Mouse (Mus musculus) R1 (cell line): ENCODE measurements around the gene Plpp7.
A peak's percentile ranks its signal among the peaks of the same experiment; 100 is the strongest.

Experiments
- DNase-seq: peaks from one replicate; pipeline ENCODE4 v3.0.0-alpha.2; 2018; ENCODE audit warnings: low read depth, low spot score

Gene Plpp7

DNA sequence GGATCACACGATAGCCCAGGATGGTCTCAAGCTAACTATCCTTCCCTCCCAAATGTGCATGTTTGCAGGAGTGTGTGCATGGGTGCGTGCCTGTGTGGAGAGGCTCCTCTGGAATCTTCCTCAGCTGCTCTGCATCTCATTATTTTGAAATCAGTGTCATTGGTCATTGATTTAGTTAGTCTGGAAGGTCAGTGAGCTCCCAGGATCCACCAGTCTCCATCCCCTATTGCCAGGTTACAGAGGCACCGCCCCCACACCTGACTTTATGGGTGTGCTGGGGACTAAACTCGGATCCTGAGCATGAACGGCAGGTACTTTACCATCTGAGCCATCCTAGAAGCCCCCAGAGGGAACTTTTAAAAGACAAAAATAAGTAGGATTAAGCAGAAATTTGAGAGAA, 7.6 kb downstream of the Plpp7 start:
- peak; percentile 62 for DNase-seq

DNA sequence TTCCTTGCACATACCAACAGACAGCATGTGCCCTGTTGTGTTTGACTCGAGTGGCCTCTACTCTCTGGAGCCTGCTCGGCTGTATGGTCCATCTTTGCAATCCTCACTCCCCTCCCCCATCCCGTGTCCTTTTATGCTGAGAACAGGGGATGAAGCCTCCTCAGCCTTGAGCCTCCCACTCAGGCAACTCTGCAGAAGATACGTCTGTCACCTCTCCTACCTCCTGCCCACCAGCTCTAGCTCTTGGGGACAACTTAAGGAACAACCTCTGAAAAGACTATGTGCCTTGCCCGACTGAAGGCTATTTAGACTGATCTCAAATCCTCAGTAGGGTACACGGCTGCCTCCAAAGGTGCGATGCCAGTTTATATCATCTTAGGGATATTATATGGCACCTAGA, 8.2 kb downstream of the Plpp7 start:
- no peak for DNase-seq

DNA sequence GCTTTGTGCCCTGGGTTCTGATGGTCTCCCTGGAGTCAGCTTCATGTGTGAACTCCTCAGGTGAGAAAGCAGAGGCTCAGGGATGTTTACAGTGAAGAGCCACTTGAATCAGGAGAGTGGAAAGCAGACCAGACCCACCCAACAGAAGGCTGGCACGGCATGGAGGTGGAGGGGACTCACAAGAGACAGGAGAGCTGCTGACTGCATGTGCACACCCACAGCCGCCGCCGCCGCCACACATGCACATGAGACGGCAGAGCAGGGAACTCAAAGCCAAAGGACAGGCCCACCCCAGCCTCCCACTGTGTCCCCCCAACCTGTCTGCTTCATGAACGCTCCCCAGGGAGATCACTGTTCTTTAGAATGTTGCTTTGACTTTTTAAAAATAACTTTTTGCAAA, 8.8 kb downstream of the Plpp7 start:
- no peak for DNase-seq

DNA sequence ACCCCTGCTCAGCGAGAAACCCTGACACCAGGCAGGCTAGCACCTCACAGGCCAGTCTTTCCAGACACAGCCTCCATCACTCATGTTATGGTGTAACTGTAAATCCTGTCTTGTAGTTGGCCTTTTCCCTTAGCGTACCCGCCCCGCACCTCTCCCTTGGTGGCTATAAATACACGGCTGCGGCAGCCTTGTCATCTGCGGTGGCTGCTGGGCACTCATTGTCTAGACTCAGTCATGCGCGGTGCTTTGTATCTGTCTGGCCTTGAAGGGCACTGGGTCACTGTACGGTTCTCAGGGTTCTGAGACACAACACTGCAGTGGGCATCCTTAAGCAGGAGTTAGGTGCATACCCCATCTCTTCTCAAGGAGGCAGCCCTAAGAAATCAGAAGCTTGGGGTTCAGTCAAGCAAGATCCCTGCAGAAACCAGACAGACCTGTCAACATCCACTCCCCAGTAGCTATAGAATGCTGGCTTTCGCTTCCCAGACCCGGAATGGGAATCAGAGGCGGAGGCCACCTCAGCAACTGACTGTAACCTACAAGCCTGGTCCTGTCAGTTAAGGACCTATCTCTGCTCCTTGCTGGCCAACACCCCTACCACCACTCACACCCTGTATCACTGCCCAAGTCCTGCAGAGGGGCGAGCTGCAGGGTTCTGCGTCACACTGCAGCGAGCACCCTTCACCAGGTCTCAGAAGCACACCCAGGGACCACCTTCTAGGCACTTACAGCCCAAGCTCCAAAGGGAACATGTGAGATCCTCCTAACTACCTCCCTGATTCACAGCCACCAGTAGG, 10.0 kb downstream of the Plpp7 start:
- DNase-seq, result no peak

DNA sequence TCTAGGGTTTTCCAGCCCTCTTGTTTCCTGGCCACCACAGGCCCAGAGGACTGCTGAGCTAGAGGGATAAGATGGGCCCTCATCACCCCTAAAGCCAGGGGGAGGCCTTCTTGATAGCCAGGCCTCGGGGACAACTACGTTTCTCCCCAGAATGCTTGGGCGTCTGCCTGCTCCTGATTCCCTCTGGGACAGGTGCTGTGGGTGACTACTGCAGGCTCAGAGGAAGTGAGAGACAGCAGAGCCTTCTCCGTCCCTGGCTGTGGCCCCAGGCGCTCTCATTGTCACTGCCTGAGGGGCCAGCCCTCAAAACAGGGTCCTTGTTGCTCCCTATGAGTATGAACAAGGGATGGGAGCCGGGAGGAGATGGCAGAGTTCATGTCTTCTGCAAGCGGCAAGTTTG, 10.6 kb downstream of the Plpp7 start:
- DNase-seq, result no peak

DNA sequence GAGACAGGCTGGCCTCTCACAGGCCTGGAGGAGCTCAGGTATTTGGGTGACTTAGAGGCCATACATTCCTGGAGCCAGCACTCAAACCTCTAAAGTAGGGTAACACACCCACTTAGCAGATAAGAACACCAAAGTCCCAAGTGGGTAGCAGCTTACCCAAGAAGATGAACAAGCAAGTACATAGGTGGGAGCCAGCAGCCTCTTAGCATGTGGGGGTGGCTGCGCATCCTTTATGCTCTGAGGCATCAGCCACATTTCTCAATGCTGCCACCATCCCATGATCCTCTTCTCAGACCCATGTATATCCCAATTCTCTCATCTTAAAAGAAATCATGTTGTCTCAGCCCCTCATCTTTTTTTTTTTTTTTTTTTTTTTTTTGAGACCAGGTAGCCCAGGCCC, 15.9 kb downstream of the Plpp7 start:
- no peak for DNase-seq

DNA sequence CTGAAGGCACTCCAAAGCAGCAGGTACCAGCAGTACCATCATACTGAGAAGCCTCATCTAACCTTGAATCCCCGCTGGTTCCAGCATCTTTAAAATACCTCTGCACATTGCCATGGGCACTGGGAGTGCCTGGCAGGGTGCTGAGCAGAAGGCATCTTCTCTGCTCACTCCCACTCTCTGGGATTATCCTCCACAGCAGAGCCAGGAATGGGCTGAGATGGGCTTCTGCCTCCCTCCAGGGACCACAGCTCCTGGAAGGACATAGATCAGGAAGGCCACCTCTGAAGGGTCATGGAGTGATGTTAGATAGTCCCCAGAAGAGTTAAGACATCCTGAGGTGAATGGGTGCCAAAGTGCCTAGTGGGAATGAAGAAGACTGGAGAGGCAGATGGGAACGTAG, 17.2 kb downstream of the Plpp7 start:
- no peak for DNase-seq

DNA sequence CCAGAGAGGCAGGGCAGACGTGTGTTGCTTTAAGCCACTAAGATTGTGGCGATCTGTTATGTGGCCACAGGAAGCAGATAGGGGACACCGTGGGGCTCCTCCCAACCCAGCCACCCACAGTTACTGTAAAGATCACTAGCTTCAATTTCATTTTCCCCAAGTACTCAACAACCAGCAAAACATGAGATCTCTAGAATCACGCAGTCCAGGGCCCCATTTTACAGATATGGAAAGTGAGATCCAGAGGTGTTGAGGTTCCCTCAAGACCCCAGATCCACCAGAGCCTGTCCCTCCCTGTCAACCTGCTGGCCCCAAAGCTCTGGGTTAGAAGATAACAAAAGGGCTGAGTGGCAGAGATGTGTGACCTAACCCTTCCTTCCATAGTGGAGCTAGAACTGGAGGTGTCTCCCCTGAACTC, 20.5 kb downstream of the Plpp7 start:
- no peak for DNase-seq

DNA sequence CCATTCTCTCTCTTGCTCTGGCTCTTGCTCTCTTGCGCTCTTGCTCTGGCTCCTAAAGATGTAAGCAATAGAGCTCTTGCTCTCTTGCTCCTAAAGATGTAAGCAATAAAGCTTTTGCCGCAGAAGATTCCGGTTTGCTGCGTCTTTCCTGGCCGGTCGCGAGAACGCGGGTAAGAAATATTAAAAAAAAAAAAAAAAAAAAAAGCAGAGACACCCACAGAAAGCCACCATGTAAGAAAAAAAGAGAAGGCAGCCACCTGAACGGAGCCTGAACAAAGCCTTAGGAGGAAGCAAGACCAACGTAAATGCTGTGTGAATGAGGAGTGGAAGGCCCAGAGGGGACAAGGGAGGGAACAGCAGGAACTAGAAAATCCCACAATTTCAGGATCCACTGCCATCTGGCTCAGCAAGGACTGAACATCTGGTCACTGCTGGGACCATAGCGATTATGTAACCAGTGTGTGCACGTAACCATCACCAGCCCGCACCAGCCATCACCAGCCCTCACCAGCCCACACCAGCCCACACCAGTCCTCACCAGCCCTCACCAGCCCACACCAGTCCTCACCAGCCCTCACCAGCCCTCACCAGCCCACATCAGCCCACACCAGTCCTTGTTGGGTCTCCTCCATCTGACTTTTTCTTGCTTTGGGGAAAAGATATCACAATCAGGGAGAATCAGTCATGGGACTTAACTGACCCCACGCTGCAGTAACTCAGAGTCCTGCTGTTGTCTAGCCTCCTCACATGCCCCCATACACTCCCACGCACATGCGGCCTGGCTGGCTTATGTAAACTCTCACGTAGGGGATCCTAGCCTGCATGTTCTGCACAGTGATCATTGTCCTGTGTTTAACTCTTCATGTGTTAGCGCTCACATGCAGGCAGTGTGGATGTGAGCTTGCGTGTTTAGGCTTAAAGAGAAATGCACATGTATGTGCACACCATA, 24.7 kb downstream of the Plpp7 start:
- no peak for DNase-seq

DNA sequence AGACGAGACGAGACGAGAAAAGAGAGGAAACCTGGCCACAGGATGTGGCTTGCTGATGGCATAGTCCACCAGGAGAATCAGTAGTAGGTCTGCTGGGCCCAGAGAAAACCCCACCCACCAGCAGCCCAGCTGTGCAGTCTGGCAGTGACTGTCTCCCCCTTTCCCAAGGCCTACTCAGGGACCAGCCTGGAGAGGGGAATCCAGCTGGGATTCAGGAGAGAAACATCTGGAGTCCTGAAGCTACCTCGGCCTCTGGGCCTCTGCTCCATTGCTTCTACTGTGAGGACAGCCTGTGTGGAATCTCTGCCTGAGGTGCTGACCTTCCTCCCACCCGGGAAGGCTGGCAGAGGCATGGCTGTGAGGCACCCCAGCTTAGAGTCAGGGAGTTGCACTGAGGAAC, 25.8 kb downstream of the Plpp7 start:
- no peak for DNase-seq

DNA sequence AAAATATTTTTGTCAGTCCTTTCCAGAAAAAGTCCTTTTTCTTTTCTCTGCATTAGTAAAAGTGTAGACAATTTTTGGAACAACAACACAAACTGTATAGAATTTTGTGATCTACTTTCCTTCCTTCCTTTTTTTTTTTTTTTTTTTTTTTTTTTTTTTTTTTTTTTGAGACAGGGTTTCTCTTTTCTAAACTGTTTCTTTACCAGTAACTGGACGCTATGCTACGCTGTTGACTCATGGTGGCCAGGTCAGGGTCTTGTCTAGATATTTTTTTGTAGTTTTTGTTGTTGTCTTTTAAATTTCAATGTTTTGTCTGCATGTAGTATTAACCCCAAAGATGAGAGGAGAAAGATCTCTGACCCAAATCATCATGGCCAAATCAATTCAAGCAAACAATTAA, 26.5 kb downstream of the Plpp7 start:
- no peak for DNase-seq

DNA sequence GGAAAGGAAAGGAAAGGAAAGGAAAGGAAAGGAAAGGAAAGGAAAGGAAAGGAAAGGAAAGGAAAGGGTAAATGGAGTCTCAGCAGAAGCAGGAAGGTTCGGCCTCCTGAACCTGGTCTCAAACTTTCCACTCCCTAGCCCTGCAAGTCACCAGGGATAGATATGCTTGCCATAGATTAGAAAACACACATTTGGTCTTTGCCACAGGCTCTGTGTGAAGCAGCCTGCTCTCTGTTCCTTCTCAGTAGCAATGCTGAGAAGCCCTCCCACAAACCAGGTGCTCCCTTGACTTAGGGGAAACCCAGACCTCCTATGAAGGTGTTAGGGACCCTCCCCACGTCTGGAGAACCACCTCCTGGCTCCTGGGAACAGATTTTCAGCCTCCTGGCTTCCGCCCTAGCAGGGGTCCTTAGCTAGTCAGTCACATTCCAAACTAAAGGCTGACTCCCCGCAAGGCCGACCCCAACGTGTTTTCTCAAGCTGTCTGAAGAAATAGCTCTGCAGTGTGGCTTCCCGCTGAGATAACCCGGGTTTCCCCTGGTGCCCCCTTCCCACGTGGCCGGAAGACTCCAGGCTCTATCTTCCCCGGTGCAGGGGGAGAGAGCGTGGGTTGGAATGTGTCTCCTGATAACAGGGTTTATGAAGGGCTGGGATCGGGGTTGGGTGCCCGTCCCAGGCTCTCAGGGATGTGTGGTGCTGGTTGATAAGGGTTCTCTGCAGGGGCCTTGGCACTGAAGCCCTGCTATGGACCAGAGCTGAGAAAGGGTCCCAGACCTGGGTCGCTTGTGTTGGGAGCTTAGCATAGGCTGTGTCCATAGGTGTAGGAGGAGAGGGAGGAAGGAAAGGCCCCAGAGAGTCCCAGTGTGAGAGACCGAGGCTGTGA, 32.6 kb downstream of the Plpp7 start:
- DNase-seq, result no peak

DNA sequence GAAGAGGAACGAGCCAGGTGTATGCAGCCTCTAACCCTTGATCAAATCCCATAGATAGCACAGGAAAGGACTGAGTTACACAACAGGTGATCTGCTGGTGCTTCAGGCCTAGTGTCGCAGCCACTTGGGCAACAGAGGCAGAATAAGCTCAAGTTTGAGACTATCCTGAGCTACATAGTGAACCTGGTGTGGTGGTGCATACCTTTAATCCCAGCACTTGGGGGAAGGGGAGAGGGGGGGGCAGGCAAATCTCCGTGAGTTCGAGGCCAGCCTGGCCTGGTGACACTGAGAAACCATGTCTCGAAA, 33.2 kb downstream of the Plpp7 start:
- DNase-seq, result no peak

DNA sequence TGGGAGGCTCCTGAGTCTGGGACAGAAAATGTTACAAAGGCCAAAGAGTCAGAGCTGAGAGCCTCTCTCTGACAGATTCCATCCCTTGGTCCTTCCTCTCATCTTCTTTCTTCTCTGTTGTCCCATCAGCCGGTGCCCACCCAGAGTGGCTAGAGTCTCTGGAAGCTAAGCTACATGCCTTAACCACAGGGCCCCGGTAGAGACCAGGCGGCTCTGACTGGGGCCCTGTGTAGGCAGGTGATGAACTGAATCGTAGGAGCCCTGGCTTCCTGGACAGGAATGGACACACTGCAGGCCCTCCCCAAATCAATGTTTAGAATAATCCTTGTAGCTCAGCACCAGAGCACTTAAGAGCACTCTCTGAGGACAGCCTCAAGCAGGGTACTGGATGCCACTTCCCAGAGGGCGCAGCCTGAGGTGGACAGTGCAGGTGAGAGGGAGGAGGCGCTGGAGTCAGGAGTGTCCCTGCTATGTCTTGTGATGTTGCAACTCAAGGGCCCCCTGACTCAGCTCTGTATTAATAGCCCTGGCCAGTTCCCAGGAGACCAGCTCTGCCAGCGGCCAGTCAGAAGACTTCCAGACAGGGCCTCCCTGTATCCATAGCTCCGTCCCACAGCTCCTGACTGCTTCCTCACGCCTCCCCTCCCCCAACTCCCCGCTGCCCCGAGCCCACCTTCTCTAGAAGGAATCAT, 34.2 kb downstream of the Plpp7 start:
- no peak for DNase-seq

DNA sequence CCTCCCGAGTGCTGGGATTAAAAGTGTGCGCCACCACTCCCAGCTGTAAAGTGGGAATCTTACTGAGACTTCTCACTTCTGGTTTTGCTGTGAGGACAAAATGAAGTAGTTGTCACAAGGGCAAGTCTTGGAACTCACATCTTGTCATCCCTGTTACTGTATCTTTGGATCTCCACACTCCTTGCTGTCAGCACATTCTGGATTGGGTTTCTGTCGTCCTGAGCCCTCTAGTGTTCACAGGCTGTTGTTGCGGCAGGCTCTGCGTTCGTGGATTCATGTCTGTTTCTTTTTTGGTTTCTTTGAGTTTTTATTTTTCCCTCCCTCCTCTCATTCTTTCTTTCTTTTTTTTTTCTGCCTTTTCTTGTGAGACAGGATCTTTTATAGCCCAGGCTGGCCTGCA, 35.1 kb downstream of the Plpp7 start:
- DNase-seq, result peak; percentile 73

DNA sequence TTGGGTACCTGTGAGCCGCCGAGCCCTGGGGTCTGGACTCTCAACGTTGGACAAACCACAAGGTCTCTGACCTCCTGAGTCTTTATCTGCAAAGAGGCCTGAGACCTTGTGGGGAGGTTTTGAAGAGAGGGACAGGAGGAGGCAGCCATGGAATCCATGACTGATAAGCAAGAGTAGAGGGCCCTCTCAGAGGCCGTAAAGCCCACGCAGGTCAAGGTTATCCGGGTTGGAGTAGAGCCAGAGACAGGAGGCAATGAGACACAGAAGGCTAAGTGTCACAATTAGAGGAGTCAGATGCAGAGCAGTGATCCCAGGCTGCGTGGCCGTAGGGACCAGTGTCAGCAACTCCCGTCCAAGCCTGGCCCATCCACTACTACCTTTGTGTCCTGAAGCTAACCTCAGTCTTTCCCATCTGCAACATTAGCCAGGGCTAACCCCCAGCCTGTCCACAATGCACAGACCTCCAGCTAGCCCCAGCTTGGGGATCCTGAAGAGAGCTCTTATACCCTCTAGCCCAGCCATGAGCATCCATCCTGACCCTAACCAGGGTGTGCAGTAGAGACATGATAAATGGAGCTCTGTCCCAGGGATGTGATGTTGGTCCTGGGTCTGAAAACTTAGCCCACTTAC, 36.0 kb downstream of the Plpp7 start:
- no peak for DNase-seq

DNA sequence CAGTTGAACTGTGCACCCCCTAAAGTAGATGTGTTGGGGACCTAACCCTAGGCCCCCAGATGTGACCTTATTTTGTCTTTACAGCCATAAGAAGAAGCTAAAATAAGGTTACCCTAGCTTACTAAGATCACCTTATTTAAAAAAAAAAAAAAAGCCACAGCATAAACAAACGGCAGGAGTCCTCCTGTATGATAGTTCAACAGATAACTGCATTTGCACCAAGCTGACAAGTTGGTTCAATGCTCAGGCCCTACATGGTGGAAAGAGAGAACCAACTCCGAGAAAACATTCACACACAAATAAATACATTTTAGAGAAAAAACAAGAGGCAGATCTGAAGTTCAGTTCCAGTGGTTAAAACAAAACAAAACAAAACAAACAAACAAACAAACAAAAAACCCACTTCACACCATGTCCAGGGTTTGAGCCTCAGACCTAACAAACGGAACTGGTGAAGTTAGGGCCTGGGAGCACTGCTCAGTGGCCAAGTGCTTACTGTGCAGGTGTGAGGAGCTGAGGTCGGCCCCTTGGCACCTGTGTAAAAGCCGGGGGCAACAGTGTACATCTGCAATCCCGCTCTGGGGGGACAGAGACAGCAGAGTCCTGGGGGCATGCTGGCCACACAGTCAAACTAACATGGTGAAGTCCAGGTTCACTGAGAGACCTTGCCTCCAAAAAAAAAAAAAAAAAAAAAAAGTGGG, 36.7 kb downstream of the Plpp7 start:
- no peak for DNase-seq

DNA sequence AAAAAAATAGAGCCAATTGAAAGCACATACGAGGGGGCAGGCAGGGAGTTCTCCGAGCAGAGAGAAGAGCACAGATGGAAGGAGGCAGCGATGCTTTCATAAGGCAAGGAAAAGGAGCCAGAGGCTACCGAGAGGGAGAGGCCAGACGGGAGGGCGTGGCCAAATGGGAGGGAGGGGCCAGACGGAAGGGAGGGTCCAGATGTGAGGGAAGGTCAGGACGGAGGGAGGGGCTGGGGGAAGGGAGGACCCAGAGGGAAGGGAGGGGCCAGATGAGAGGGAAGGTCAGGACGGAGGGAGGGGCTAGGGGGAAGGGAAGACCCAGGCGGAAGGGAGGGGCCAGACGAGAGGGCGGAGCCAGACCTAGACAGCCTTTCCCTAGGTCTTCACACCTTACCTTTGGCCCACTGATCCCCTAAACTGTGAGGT, 37.3 kb downstream of the Plpp7 start:
- DNase-seq, result peak; percentile 97

DNA sequence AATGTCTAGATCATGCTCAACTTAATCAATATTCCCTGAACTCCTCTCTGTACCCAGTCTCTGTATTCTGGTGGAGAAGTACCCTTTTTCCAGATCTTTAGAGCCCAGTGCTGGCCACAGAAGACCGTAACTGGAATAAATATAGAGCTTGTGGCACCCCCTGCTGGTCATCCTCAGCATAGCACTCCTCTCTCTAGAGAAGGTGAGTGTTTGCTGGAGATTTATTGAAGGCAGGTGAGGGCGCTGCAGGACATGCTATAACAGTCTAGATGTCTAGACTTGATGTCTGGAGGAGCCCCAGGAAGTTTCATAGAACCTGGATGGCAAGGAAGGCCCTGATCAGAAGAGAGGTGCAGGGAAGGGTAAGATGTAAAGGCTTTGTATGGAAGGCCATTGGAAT, 38.7 kb downstream of the Plpp7 start:
- peak; percentile 93 for DNase-seq

DNA sequence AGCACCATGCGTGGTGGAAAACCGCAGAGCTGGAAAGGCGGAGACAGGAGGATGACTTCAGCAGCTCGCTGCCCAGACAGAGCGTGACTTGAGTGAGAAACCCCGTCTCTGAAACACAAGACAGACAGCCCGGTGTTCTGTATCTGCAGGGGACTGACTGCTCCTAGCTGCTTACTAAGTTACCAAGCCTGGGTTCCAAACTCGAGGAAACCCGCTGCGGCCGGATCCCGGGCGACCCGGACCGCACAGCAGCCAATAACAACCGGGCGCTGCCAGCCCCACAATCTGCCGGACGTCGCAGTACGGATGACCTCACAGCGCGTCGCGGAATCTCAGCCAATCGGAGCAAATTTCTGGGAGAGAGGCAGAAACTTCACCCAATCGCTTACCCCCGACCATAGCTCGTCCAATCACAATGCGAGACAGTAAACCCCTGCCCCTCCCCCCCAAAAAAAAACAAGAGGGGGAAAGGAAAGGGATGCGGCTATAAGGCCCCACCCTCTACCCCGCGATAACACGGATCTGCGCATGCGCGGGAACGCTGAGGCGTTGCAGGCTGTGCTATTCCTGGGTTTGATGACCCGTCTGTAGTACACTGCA, 42.4 kb downstream of the Plpp7 start:
- DNase-seq, result peak; percentile 100
